Mouse (Mus musculus) A20 (cell line): Measurements from ENCODE around the gene Cwc22.

Experiments
- DNase-seq: peaks from one replicate; pipeline ENCODE4 v3.0.0-alpha.2; 2011; ENCODE audit warnings: low read depth, low spot score

Cwc22 gene

GRCm38 (mm10) chr2:77876331-77876730 is 69.8 kb downstream of the Cwc22 start:
- no peak for DNase-seq

GRCm38 (mm10) chr2:77875516-77875915 is 70.7 kb downstream of the Cwc22 start:
- DNase-seq: no peak

GRCm38 (mm10) chr2:77874678-77875077 is 71.5 kb downstream of the Cwc22 start:
- no peak for DNase-seq

- DNase-seq: no peak
These were observed 72.4 kb downstream of the Cwc22 start for GRCm38 (mm10) chr2:77873806-77874205.

- DNase-seq: no peak
These were observed 73.5 kb downstream of the Cwc22 start for GRCm38 (mm10) chr2:77872676-77873075.

- DNase-seq: no peak
These were observed 75.0 kb downstream of the Cwc22 start for GRCm38 (mm10) chr2:77871146-77871545.

- DNase-seq: no peak
These were observed 76.4 kb downstream of the Cwc22 start for GRCm38 (mm10) chr2:77869729-77870280.

- no peak for DNase-seq
These were observed 82.2 kb downstream of the Cwc22 start for GRCm38 (mm10) chr2:77863934-77864333.

- DNase-seq: no peak
These were observed 82.7 kb downstream of the Cwc22 start for GRCm38 (mm10) chr2:77863522-77863921.

- no peak for DNase-seq
These were observed 104.7 kb downstream of the Cwc22 start for GRCm38 (mm10) chr2:77841464-77841863.

GRCm38 (mm10) chr2:77839587-77839986 is 106.6 kb downstream of the Cwc22 start:
- no peak for DNase-seq

- no peak for DNase-seq
These were observed 107.5 kb downstream of the Cwc22 start for GRCm38 (mm10) chr2:77838688-77839087.

- DNase-seq: no peak
These were observed 110.4 kb downstream of the Cwc22 start for GRCm38 (mm10) chr2:77835781-77836180.
